Mouse (Mus musculus) embryo, embryonic 10 days (tissue): Measurements from ENCODE around the gene Syn2.

Experiments
- DNase-seq: peaks from one replicate; pipeline ENCODE4 v3.0.0-alpha.2; 2015; ENCODE audit warnings: low spot score

Syn2 gene

DNA sequence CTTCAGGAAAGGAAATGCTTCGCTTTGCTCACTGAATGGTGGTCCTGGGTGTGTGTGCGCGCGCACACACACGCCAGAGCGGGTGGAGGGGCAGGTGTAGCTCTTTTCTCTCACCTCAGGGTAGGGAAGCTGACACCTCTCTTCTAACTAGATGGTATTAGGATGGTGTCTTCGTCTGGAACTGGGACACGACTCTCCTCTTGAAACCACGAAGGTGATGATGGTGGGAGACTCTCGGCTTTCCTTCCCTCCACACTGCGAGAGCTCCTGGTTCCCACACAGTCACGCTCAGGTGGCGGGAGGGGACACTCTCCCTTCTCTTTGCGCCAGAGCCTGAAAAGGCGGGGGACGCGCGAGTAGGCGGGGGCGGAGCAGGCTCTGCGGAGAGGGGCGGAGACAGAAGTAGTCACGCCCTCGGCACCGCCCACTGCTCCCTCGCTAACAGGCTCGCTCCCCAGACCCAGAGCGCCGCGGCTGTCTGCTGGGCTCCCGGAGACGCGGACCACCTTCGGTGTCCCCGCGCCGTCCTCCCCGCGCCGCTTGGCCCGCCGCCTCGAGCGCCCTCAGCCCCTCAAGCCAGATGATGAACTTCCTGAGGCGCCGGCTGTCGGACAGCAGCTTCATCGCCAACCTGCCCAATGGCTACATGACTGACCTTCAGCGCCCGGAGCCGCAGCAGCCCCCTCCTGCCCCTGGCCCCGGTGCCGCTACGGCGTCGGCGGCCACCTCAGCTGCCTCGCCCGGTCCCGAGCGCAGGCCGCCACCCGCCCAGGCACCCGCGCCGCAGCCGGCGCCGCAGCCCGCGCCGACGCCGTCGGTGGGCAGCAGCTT, at the start of gene Syn2:
Syn2 (plus strand) TSS at position 402 of the 831 bp plus-strand sequence.
- DNase-seq = peak; percentile 92

DNA sequence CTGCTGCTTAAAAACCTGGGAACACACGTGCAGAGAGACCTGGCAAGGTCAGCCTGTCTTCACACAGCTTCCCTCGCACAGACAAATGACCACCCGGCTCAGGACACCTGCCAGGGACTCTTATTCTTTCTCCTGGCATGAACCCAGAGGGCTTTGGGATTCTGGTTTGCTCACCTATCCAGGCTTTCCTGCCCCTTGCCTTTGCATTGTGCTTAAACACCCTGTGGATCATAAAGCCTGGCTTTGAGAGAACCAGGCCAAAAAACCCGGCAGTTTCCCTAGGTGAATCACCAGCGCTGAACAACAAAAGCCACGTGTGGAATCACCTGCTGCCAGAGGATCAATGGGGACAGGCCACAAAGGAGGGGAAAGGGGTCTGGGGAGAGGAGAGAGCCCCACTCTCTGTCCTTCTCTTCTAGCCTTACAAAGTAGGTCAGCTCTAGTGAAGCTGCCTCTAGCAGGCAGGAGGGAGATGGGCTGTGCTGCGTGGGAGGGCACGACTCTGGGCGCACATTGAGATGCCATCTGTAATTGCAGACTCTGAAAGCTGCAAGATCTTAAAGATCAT, 49.3 kb upstream of the Syn2 start:
- DNase-seq = no peak

GRCm38 (mm10) chr6:115088314-115089106, 46.2 kb upstream of the Syn2 start:
- DNase-seq = no peak

- DNase-seq = no peak
These were observed 43.0 kb upstream of the Syn2 start for GRCm38 (mm10) chr6:115091737-115092136.

GRCm38 (mm10) chr6:115102542-115102941, 32.2 kb upstream of the Syn2 start:
- no peak for DNase-seq

DNA sequence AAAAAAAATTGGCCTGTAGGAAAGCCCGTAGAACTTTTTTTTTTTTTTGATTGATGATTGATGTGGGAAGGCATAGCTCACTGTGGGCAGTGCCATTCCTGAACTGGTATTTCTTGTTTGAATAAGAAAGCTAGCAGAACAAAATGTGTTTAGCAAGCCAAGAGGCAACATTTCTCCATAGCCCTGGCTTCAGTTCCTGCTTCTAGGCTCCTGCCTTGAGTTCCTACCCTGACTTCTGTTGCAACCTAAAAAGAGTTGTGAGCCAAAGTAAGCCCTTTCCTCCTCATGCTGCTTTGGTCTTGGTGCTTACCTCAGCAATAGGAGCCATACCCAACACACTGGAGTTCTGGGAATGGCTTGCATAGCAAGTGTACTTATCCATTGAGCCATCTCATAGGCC, 23.3 kb upstream of the Syn2 start:
- DNase-seq = no peak

GRCm38 (mm10) chr6:115122181-115122580, 12.5 kb upstream of the Syn2 start:
- DNase-seq = no peak

- peak; percentile 79 for DNase-seq
These were observed 11.2 kb upstream of the Syn2 start for GRCm38 (mm10) chr6:115123262-115124201.

DNA sequence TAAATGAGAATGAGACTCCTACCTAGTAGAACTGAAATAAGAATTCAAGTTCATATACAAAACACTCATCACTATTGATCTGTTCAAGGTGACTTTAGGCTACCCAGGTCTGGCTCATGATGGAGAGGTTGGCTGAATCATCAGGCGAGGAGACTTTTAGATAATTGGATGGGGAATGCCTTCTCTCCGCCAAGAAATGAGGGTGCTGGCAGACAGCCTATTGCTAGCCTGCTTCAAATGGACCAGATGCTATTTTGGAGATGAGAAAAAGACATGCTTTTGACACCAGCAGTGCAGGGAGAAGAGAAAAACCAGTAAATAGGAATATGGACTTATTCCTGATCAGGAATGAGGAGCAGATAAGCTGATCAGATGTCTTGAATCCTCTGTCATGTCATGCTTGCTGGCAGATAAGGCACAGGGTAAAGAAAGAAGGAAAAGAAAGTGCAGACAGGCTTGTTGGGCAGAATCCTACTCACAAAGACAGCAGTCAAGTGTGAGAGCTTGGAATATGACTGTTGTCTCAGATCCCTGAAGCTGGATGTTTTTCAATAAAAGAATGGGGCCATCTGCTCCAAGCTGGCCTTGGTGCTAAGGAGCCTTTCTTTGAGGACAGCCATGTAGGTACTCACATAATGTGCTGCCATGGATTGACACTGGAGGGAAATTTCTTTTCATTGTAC, 9.9 kb upstream of the Syn2 start:
- DNase-seq = no peak

- no peak for DNase-seq
These were observed 9.4 kb upstream of the Syn2 start for GRCm38 (mm10) chr6:115125358-115125720.

DNA sequence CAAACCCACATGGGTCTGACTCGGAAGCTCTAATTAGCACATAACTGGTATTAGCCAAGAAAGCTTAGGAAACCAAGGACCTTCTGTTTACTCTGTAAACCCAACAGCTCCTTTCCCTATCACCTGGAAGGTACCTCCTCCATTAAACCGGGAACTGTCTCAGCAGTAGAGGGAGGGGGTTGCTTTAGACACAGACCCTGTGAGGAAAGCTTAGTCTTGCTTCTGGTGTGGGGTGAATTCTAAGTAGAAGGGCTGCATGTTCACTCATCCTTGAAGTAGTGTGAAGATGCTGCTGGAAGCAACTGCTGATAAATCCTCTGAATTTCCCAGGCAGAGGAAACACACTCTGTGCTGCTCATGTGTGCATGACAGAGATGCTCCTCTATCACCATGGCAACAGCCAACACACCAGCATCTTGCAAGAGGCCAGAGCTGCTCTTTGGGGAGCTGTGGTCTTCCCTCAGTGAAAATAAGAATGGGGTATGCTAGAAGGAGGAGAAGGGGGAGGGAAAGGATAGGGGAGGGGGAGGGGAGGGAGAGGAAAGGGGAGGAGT, 8.4 kb upstream of the Syn2 start:
- DNase-seq = peak; percentile 71

DNA sequence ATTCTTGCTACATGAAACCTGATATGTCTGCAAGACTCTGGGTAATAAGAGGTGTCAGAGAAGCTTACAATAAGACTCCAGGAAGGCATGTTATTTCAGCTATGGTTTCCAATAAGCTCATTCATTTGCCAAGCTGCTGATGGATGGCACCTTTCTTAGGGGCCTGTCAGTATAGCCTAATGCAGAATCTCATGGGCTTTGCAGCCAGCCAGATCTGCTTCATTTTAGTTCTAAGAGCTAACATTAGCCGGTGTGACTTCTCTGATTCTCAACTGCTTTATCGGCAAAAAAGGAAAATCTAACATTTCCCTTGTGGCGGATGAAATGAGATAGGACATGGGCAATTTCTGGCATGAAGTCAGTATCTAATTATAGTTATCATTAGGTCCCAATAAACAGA, 7.9 kb upstream of the Syn2 start:
- no peak for DNase-seq

- no peak for DNase-seq
These were observed 7.4 kb upstream of the Syn2 start for GRCm38 (mm10) chr6:115127255-115127824.

- DNase-seq = no peak
These were observed 589 bp downstream of the Syn2 start for GRCm38 (mm10) chr6:115135332-115135649.

DNA sequence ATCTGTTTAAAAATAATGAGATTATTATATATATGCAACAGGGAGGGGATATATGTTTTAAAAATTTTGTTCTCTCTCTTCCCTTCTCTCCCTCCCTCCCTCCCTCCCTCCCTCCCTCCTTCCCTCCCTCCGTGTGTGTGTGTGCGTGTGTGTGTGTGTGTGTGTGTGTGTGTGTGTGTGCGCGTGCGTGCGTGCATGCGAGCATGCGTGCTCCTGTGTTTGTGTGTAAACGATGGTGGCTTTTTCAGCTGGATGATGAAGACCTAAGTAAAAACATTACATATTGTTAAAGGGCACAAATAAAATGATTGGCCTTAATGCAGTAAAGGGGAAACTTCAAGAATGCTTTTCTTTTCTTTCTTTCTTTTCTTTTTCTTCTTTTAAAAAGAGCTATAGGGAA, 1.5 kb downstream of the Syn2 start:
- no peak for DNase-seq

GRCm38 (mm10) chr6:115141446-115141845, 6.7 kb downstream of the Syn2 start:
- no peak for DNase-seq

GRCm38 (mm10) chr6:115161175-115161574, 26.5 kb downstream of the Syn2 start:
- DNase-seq = no peak

- no peak for DNase-seq
These were observed 31.3 kb downstream of the Syn2 start for GRCm38 (mm10) chr6:115165863-115166470.

DNA sequence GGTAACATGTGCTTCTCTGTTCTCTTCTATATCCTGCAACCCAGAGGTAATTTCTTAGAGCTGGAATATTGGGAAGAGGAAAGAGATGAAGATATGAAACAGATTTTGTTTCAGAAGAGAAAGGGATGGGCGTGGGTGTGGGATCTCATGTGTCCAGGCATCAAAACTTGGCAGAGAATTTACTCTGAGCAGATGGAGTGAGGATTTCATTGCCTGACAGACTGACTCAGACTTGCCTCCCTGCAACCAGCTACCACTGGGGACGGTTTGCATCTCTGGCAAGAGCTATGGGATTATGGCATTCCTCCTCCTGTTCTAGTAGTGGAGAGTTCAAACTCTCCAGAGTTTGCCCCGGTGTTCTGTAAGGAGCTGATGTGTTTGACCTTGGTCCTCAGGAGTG, 34.2 kb downstream of the Syn2 start:
- no peak for DNase-seq

- DNase-seq = no peak
These were observed 34.8 kb downstream of the Syn2 start for GRCm38 (mm10) chr6:115169518-115169917.
